Mouse (Mus musculus): ENCODE measurements around the gene Tmem222.

GRCm38 (mm10) chr4:133234771-133235170, 42.8 kb downstream of the Tmem222 start:
- no peak for TF ChIP-seq POLR2A (IDR thresholded peaks at IDR 0.05; ENCODE audit: low read depth, low read length)
- TF ChIP-seq CTCF (IDR thresholded peaks at IDR 0.05; ENCODE audit: extremely low read depth, insufficient read depth, insufficient read length, insufficient replicate concordance): no peak

All from spleen, adult 2 months (tissue).